9 mouse cellular contexts compared by ENCODE assay signal in the genomic region with DNA sequence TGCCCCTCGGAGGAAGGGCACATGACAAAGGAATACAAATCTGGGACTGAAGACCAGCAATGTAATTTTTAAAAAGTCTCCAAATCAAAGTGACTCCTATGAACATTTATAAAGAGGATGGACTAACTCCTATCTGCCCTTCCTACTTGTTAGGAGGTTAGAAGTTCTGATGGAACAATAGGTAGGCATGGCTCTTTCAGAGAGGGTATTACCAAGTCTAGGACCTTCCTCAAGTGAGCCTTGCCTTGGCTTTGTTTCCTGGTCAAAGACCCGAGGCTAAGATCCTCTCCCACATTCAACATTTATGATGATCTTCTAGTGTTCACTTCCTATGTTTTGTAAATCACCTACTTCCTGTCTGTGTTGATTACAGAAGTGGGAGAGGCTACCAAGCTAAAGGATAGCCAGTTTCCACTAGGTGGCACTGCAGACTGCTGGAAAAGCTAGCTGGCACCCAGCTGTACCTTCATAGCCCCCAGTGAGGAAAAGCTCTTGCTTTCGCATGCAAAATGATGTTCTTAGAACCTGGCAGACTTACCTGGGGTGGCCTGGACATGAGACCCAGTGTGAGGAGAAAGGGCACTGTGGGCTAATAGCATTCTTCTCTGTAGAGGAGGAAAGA.
DNase-seq lines count a peak whose midpoint lies in the region; ATAC-seq and TF ChIP-seq lines count a peak whose summit lies in the region.
"Had no signal": no experiment of that assay in that cellular context is flagged by ENCODE, and none has a peak within 500 bp of the region (broad histone marks: within the 10 kb centered on the region; RNA-seq: fewer than 3 reads in every experiment).

No protein-coding gene starts in this region.

- no peaks in the 10 kb centered on the region for H3K27me3 ChIP-seq in thymus, adult 2 months (ENCODE audit: control insufficient read depth, insufficient read depth, low read length)
- no peaks in the 10 kb centered on the region for H3K27me3 ChIP-seq in liver, embryonic 11.5 days (replicated peaks; ENCODE audit: control insufficient read depth, insufficient read depth, low read length)
- no peaks in the 10 kb centered on the region for H3K27me3 ChIP-seq in neural tube, embryonic 13.5 days
- H3K27me3 ChIP-seq: neural tube, embryonic 12.5 days had no signal

- H3K4me3 ChIP-seq in thymus, adult 2 months (ENCODE audit: control insufficient read depth, insufficient read depth, low read length), result no peak overlapping the region
- no peak overlapping the region for H3K4me3 ChIP-seq in liver, embryonic 11.5 days (ENCODE audit: low read depth, low read length)
- H3K4me3 ChIP-seq in neural tube, embryonic 13.5 days, result no peak overlapping the region
- H3K4me3 ChIP-seq: neural tube, embryonic 12.5 days had no signal

- no peak for TF ChIP-seq CTCF in thymus, adult 2 months (IDR thresholded peaks at IDR 0.05; ENCODE audit: borderline replicate concordance, control insufficient read depth, extremely low read depth, insufficient read depth, low read length, poor library complexity)

- H3K27ac ChIP-seq in thymus, adult 2 months (ENCODE audit: control insufficient read depth, insufficient read depth, low read length), result no peak overlapping the region
- H3K27ac ChIP-seq in liver, embryonic 11.5 days (ENCODE audit: low read depth, low read length), result no peak overlapping the region
- H3K27ac ChIP-seq in neural tube, embryonic 13.5 days (replicated peaks), result no peak overlapping the region
- H3K27ac ChIP-seq: neural tube, embryonic 12.5 days had no signal

- ATAC-seq in liver, embryonic 11.5 days (replicated peaks; ENCODE audit: low FRiP score), result peak; percentile 69
- ATAC-seq in neural tube, embryonic 13.5 days (ENCODE audit: low read depth), result peak; percentile 84

- no peaks in the 10 kb centered on the region for H3K9me3 ChIP-seq in liver, embryonic 11.5 days (ENCODE audit: control insufficient read depth, low read length)
- H3K9me3 ChIP-seq in neural tube, embryonic 13.5 days, result no peaks in the 10 kb centered on the region
- H3K9me3 ChIP-seq: neural tube, embryonic 12.5 days had no signal

- WGBS in thymus, adult 2 months, result 39% methylated on average over 3 of the region's 3 CpGs
- WGBS in liver, embryonic 11.5 days, result 45% methylated on average over 3 of the region's 3 CpGs
- 47% methylated on average over 3 of the region's 3 CpGs for WGBS in neural tube, embryonic 13.5 days

- H3K36me3 ChIP-seq in thymus, adult 2 months (ENCODE audit: control insufficient read depth, insufficient read depth, low read length), result no peaks in the 10 kb centered on the region
- H3K36me3 ChIP-seq in liver, embryonic 11.5 days (ENCODE audit: control insufficient read depth, insufficient read depth, low read length), result no peaks in the 10 kb centered on the region
- peaks cover 49% of the 10 kb centered on the region for H3K36me3 ChIP-seq in neural tube, embryonic 13.5 days

- TF ChIP-seq POLR2A in thymus, adult 2 months (IDR thresholded peaks at IDR 0.05; ENCODE audit: control insufficient read depth, extremely low read depth, insufficient read depth, low read length, poor library complexity), result no peak

- H3K4me2 ChIP-seq in liver, embryonic 11.5 days, result no peak overlapping the region
- no peak overlapping the region for H3K4me2 ChIP-seq in neural tube, embryonic 13.5 days
- H3K4me2 ChIP-seq: neural tube, embryonic 12.5 days had no signal

- no peak overlapping the region for H3K9ac ChIP-seq in liver, embryonic 11.5 days (ENCODE audit: low read depth, low read length)
- H3K9ac ChIP-seq in neural tube, embryonic 13.5 days, result no peak overlapping the region
- H3K9ac ChIP-seq: neural tube, embryonic 12.5 days had no signal

- DNase-seq in thymus, adult 2 months, result peak; percentile 11
- no peak for DNase-seq in thymus, adult 18-20 months
- DNase-seq in cerebellum, postnatal 36 days, result peak; percentile 52 to 57
- peak; percentile 30 for DNase-seq in gastrocnemius, postnatal 25 days
- DNase-seq in kidney, adult 9 months, result peak; percentile 51
- peak; percentile 37 for DNase-seq in liver, embryonic 11.5 days (ENCODE audit: low spot score)
- DNase-seq in thymus, postnatal 25 days, result peak; percentile 15

- no peaks in the 10 kb centered on the region for H3K4me1 ChIP-seq in thymus, adult 2 months (replicated peaks; ENCODE audit: control insufficient read depth, insufficient read depth, low read length)
- no peaks in the 10 kb centered on the region for H3K4me1 ChIP-seq in liver, embryonic 11.5 days (replicated peaks; ENCODE audit: control insufficient read depth, insufficient read depth, low read length)
- no peaks in the 10 kb centered on the region for H3K4me1 ChIP-seq in neural tube, embryonic 13.5 days (replicated peaks)
- H3K4me1 ChIP-seq: neural tube, embryonic 12.5 days had no signal

Comparison
In these comparisons a context has a peak if more than half of its experiments do, and no peak if none do; other contexts are left out.
1. DNase-seq: peak in thymus, adult 2 months (single experiment), cerebellum, postnatal 36 days (2 of 2), gastrocnemius, postnatal 25 days (single experiment), kidney, adult 9 months (single experiment), liver, embryonic 11.5 days (single experiment) and thymus, postnatal 25 days (single experiment); none in thymus, adult 18-20 months (0 of 2).